Mouse (Mus musculus): Measurements from ENCODE around the gene Ppp1r3e. TPM values are rescaled to one million over a fixed set of nuclear protein-coding genes. Genes with fewer than 3 reads are reported as not detected.

The Ppp1r3e gene
- polyA plus RNA-seq, 1 experiment: 5.4 TPM

DNA sequence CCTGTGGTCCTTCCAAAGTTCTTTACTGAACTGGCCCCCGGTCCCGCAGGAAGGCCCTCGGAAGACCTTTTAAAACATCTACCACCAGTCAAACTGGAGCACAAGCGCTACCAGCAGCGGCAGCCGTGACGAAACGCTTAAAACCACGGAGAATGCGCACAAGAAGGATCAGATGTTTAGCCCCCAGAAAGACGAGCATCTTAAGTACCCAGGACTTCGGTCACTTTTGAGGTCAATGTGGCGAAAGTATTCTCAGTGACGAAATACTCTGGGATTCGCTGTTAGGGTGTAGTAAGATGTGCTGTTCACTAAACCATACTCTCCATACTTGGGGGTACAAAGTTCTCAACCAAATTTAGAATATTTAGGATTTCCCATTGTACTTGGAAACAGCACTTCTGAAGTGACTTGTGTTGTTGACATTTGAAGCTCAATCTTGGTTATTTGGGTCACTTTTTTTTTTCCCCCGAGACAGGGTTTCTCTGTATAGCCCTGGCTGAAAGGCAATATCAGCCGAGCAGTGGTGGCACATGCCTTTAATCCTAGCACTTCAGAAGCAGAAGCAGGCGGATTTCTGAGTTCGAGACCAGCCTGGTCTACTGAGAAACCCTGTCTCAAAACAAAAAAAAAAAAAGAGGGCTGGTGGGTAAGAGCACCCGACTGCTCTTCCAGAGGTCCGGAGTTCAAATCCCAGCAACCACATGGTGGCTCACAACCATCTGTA is 12.9 kb downstream of the Ppp1r3e start:
- Histone ChIP-seq H3K27me3 (ENCODE audit: control insufficient read depth, insufficient read depth, low read length) (no peaks in the 10 kb centered on the region), H3K36me3 (ENCODE audit: control insufficient read depth, insufficient read depth, low read length) (no peaks in the 10 kb centered on the region), H3K4me1 (ENCODE audit: control insufficient read depth, insufficient read depth, low read length) (peaks cover 3% of the 10 kb centered on the region), H3K27ac (ENCODE audit: control insufficient read depth, insufficient read depth, low read depth, low read length) (peak overlapping the region; percentile 55), H3K4me3 (ENCODE audit: control insufficient read depth, low read depth, low read length) (peak overlapping the region; percentile 88)
- no peak for TF ChIP-seq POLR2A (IDR thresholded peaks at IDR 0.05; ENCODE audit: control insufficient read depth, low read depth, low read length)

DNA sequence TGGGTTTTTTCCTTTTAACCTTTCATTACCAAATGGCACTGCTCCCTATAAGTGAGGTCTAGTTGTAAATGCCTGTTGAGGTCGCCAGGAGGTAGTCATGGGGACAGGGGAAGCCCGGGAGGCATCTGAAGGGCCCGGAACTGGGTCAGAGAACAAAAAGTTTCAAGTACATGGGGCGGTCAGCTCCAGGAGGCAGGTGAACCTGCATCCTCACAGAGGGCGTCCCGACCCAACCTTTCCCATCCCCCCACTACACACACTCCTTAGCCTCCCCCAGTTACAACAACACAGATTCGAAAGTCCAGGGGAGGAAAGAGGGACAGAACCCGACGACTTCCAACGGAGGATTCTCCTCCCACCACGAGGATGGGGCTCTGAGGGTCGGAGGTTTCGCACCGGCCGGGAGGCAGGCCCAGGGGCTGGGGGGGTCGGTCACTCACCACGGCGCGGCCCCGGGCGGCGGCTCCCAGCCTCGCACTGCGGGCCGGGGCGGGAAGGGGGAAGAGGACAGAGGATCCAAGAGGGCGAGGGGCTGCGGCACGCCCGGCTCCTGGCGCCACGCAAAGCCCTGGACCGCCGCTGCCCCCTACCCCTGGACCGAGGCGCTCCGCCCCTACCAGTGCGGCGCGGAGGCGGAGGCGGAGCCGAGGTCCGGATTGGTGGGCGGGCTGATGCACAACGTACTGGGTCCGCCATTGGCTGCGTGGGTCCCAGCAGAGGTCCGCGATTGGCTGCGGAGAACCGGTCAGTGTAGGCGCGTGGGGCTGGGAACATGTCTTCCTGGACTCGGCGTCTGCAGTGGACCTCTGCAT is 13.6 kb downstream of the Ppp1r3e start:
- peaks cover 3% of the 10 kb centered on the region for H3K4me1 ChIP-seq (ENCODE audit: control insufficient read depth, insufficient read depth, low read length)
- H3K27me3 ChIP-seq (ENCODE audit: control insufficient read depth, insufficient read depth, low read length): no peaks in the 10 kb centered on the region
- peak overlapping the region; percentile 88 for H3K4me3 ChIP-seq (ENCODE audit: control insufficient read depth, low read depth, low read length)
- no peaks in the 10 kb centered on the region for H3K36me3 ChIP-seq (ENCODE audit: control insufficient read depth, insufficient read depth, low read length)
- TF ChIP-seq POLR2A (IDR thresholded peaks at IDR 0.05; ENCODE audit: control insufficient read depth, low read depth, low read length) (peak; percentile 68), CTCF (IDR thresholded peaks at IDR 0.05; ENCODE audit: control insufficient read depth, insufficient read depth, insufficient replicate concordance, low read depth, low read length) (no peak)
- H3K27ac ChIP-seq (ENCODE audit: control insufficient read depth, insufficient read depth, low read depth, low read length): peak overlapping the region; percentile 76

DNA sequence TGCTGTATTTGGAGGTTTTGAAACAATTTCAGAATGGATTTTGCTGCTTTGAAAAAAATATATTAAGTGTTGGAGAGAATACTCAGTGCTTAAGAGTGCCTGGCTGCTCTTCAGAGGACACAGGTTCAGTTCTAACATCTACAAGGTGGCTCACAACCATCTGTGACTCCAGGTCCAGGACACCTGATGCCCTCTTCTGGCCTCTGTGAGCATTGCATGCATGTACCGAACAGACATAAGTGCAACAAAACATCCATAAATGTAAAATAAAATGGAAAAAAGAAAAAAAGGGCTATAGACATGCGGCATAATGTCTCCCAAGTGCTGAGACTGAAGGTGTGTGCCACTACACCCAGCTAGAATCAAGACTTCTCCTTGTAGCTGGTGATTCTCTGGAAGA is 16.8 kb downstream of the Ppp1r3e start:
- H3K27me3 ChIP-seq (ENCODE audit: control insufficient read depth, insufficient read depth, low read length): no peaks in the 10 kb centered on the region
- H3K36me3 ChIP-seq (ENCODE audit: control insufficient read depth, insufficient read depth, low read length): no peaks in the 10 kb centered on the region
- no peak overlapping the region for H3K27ac ChIP-seq (ENCODE audit: control insufficient read depth, insufficient read depth, low read depth, low read length)
- no peak for TF ChIP-seq POLR2A (IDR thresholded peaks at IDR 0.05; ENCODE audit: control insufficient read depth, low read depth, low read length)
- peak; percentile 51; the same call in 1 of the 2 replicates for TF ChIP-seq CTCF (IDR thresholded peaks at IDR 0.05; ENCODE audit: control insufficient read depth, insufficient read depth, insufficient replicate concordance, low read depth, low read length)
- peaks cover 3% of the 10 kb centered on the region for H3K4me1 ChIP-seq (ENCODE audit: control insufficient read depth, insufficient read depth, low read length)
- no peak overlapping the region for H3K4me3 ChIP-seq (ENCODE audit: control insufficient read depth, low read depth, low read length)

DNA sequence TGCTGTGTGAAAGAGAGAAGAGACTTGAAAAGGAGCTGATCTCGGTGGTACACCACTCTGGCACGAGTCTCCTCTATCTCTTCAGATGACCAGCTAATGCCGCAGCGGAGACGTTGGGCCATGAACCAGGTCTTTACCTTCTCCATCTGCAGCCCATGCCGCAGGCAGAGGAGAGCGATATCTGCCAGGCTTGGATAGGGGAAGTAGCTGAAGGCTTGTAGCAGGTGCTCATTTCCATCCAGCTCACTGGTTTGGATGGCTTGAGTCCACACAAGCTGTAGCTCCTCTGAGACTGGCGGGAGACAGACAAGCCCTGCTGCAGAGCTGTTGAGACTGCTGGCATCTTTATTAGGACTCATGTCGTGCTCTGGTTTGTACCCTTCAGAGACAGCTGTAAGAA is 19.5 kb downstream of the Ppp1r3e start:
- Histone ChIP-seq H3K4me3 (ENCODE audit: control insufficient read depth, low read depth, low read length) (no peak overlapping the region), H3K27me3 (ENCODE audit: control insufficient read depth, insufficient read depth, low read length) (no peaks in the 10 kb centered on the region), H3K4me1 (ENCODE audit: control insufficient read depth, insufficient read depth, low read length) (no peaks in the 10 kb centered on the region), H3K36me3 (ENCODE audit: control insufficient read depth, insufficient read depth, low read length) (no peaks in the 10 kb centered on the region), H3K27ac (ENCODE audit: control insufficient read depth, insufficient read depth, low read depth, low read length) (no peak overlapping the region)
- TF ChIP-seq POLR2A (IDR thresholded peaks at IDR 0.05; ENCODE audit: control insufficient read depth, low read depth, low read length) (no peak), CTCF (IDR thresholded peaks at IDR 0.05; ENCODE audit: control insufficient read depth, insufficient read depth, insufficient replicate concordance, low read depth, low read length) (no peak)

DNA sequence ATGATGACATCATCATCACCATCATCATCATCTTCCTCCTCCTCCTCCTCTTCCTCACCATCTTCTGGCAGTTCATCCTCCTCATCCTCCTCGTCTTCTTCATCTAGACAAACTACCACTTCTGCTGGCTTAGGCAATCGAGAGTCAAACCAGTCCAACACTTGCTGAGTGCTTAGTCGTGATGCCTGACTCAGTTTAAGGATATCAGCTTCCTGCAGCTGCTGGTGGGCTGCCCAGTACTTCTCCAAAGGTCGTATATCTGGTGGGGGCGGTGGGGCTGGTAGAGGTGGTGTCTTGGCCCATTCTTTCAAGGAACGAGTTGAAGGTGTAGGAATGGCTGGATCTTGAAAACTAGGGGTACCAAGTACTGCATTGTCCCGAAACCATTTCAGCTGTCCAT is 20.6 kb downstream of the Ppp1r3e start:
- Histone ChIP-seq H3K27ac (ENCODE audit: control insufficient read depth, insufficient read depth, low read depth, low read length) (no peak overlapping the region), H3K4me3 (ENCODE audit: control insufficient read depth, low read depth, low read length) (no peak overlapping the region), H3K4me1 (ENCODE audit: control insufficient read depth, insufficient read depth, low read length) (no peaks in the 10 kb centered on the region), H3K36me3 (ENCODE audit: control insufficient read depth, insufficient read depth, low read length) (no peaks in the 10 kb centered on the region), H3K27me3 (ENCODE audit: control insufficient read depth, insufficient read depth, low read length) (no peaks in the 10 kb centered on the region)
- TF ChIP-seq CTCF (IDR thresholded peaks at IDR 0.05; ENCODE audit: control insufficient read depth, insufficient read depth, insufficient replicate concordance, low read depth, low read length): no peak
- no peak for TF ChIP-seq POLR2A (IDR thresholded peaks at IDR 0.05; ENCODE audit: control insufficient read depth, low read depth, low read length)

DNA sequence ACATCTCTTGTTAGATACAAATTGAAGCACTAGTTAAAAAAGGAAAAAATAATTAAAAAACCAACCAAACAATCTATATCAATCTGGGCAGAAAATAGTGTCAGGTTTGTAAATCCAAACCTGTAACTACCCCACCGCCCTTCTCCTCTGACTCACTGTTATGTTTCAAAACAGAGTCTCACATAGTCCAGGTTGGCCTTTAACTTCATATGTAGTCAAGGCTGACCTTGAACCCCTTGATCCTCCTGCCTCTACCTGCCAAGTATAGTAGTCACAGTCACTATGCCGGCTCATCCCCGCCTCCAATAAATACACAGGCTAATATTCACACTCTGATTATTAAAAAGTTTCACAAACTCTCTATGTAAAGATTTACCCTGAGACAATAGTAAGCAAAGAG is 21.6 kb downstream of the Ppp1r3e start:
- no peak for TF ChIP-seq POLR2A (IDR thresholded peaks at IDR 0.05; ENCODE audit: control insufficient read depth, low read depth, low read length)
- TF ChIP-seq CTCF (IDR thresholded peaks at IDR 0.05; ENCODE audit: control insufficient read depth, insufficient read depth, insufficient replicate concordance, low read depth, low read length): no peak
- H3K4me3 ChIP-seq (ENCODE audit: control insufficient read depth, low read depth, low read length): no peak overlapping the region

DNA sequence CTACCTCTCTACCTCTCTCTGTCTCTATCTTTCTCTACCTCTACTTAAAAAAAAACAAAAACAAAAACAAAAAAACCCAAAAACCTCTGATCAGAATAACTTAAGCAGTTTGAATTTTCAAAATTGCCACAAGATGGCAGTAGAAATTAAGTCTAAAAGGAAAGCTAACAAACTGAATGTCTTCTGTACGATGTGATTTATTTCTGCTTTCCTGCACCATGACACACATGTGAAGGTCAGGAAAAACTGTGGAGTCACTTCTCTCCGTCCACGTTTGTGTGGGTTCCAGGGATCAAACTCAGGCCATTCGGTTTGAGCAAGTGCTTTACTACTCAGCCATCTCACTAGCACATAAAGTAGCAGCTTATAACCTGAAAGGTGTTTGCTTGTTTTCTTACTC is 33.9 kb downstream of the Ppp1r3e start:
- TF ChIP-seq POLR2A (IDR thresholded peaks at IDR 0.05; ENCODE audit: control insufficient read depth, low read depth, low read length) (no peak), CTCF (IDR thresholded peaks at IDR 0.05; ENCODE audit: control insufficient read depth, insufficient read depth, insufficient replicate concordance, low read depth, low read length) (no peak)
- Histone ChIP-seq H3K4me1 (ENCODE audit: control insufficient read depth, insufficient read depth, low read length) (no peaks in the 10 kb centered on the region), H3K27ac (ENCODE audit: control insufficient read depth, insufficient read depth, low read depth, low read length) (no peak overlapping the region), H3K27me3 (ENCODE audit: control insufficient read depth, insufficient read depth, low read length) (no peaks in the 10 kb centered on the region), H3K4me3 (ENCODE audit: control insufficient read depth, low read depth, low read length) (no peak overlapping the region), H3K36me3 (ENCODE audit: control insufficient read depth, insufficient read depth, low read length) (no peaks in the 10 kb centered on the region)

More for the DNA sequence above, 21.6 kb downstream of the Ppp1r3e start:
- Histone ChIP-seq H3K4me1 (ENCODE audit: control insufficient read depth, insufficient read depth, low read length) (no peaks in the 10 kb centered on the region), H3K27ac (ENCODE audit: control insufficient read depth, insufficient read depth, low read depth, low read length) (no peak overlapping the region), H3K36me3 (ENCODE audit: control insufficient read depth, insufficient read depth, low read length) (no peaks in the 10 kb centered on the region), H3K27me3 (ENCODE audit: control insufficient read depth, insufficient read depth, low read length) (no peaks in the 10 kb centered on the region)
